Mouse (Mus musculus) lung, postnatal 0 days (tissue): ENCODE results near the gene Nicn1.

ENCODE experiments used
- CTCF ChIP-seq: IDR thresholded peaks from 2 replicates; pipeline ENCODE4 v1.5.1; 2016; ENCODE audit warnings: antibody characterized with exemption, mild to moderate bottlenecking
- EP300 ChIP-seq: IDR thresholded peaks from 2 replicates; pipeline ENCODE4 v1.6.1; 2016; ENCODE audit warnings: antibody characterized with exemption, mild to moderate bottlenecking, control low read depth

- TF ChIP-seq CTCF, result no peak
- no peak for TF ChIP-seq EP300
These were observed 28.4 kb upstream of the Nicn1 start for GRCm38 (mm10) chr9:108261865-108262264.
